Mouse (Mus musculus): ENCODE results near the gene Apoa5. TPM values are rescaled to one million over a fixed set of nuclear protein-coding genes. Genes with fewer than 3 reads are reported as not detected.

The Apoa5 gene
- polyA plus RNA-seq (2012; rRNA removed) (0.47 and 0.54 TPM in 2 replicates), polyA plus RNA-seq (2014; fragmentation: Nextera tagmentation; extraction: Ambion mirVana) (1.1 and 1.2 TPM in 2 replicates)

- no peaks in the 10 kb centered on the region for H3K36me3 ChIP-seq (replicated peaks; ENCODE audit: control insufficient read depth, insufficient read depth, low read depth)
- no peak within 1 kb of the TSS for H3K4me2 ChIP-seq (ENCODE audit: low read depth)
- no peaks in the 10 kb centered on the region for H3K9me3 ChIP-seq (ENCODE audit: control insufficient read depth, low read length)
- H3K27ac ChIP-seq: no peak within 1 kb of the TSS
- 36% methylated on average over 7 of the region's 7 CpGs for WGBS (ENCODE audit: insufficient replicate concordance)
- no peak within 1 kb of the TSS for H3K9ac ChIP-seq (replicated peaks)
- H3K4me1 ChIP-seq (replicated peaks; ENCODE audit: control insufficient read depth in 2 of 2, insufficient read depth in 2 of 2, low read length in 1 of 2): peaks cover 3 to 5% of the 10 kb centered on the region in 2 experiments; a peak in 3 of 4 replicates
- DNase-seq (ENCODE audit: low read depth in 3 of 3, low spot score in 3 of 3) (no peak), ATAC-seq (ENCODE audit: insufficient read depth) (no peak)
- TF ChIP-seq EP300 (IDR thresholded peaks at IDR 0.05; ENCODE audit: low read depth) (no peak), CTCF (IDR thresholded peaks at IDR 0.05; ENCODE audit: low read depth) (no peak)
- H3K4me3 ChIP-seq (ENCODE audit: insufficient read depth in 1 of 2, low read depth in 2 of 2, low read length in 2 of 2): no peak within 1 kb of the TSS
- H3K27me3 ChIP-seq (ENCODE audit: control insufficient read depth, insufficient read depth, low read length): no peaks in the 10 kb centered on the region
Observed at GRCm38 (mm10) chr9:46268343-46268873, at the start of gene Apoa5. TSS of gene Apoa5 (plus strand) at chr9:46268633.

GRCm38 (mm10) chr9:46223090-46223489 lies 45.3 kb upstream of the Apoa5 start:
- Histone ChIP-seq H3K9ac (replicated peaks) (no peak overlapping the region), H3K27me3 (ENCODE audit: control insufficient read depth, insufficient read depth, low read length) (no peaks in the 10 kb centered on the region), H3K4me2 (ENCODE audit: low read depth) (no peak overlapping the region), H3K27ac (no peak overlapping the region), H3K36me3 (replicated peaks; ENCODE audit: control insufficient read depth, insufficient read depth, low read depth) (no peaks in the 10 kb centered on the region), H3K9me3 (ENCODE audit: control insufficient read depth, low read length) (no peaks in the 10 kb centered on the region), H3K4me1 (replicated peaks; ENCODE audit: control insufficient read depth in 2 of 2, insufficient read depth in 2 of 2, low read length in 1 of 2) (peaks cover 0 to 15% of the 10 kb centered on the region in 2 experiments; a peak in 2 of 4 replicates), H3K4me3 (ENCODE audit: insufficient read depth in 1 of 2, low read depth in 2 of 2, low read length in 2 of 2) (no peak overlapping the region)
- no peak for TF ChIP-seq EP300 (IDR thresholded peaks at IDR 0.05; ENCODE audit: low read depth)
- WGBS (ENCODE audit: insufficient replicate concordance): 67% methylated on average over 6 of the region's 6 CpGs
- DNase-seq (ENCODE audit: low read depth in 3 of 3, low spot score in 3 of 3) (no peak), ATAC-seq (ENCODE audit: insufficient read depth) (no peak)

- no peak for TF ChIP-seq EP300 (IDR thresholded peaks at IDR 0.05; ENCODE audit: low read depth)
- no peak for TF ChIP-seq CTCF (IDR thresholded peaks at IDR 0.05; ENCODE audit: low read depth)
- no peak overlapping the region for H3K9ac ChIP-seq (replicated peaks)
- H3K36me3 ChIP-seq (replicated peaks; ENCODE audit: control insufficient read depth, insufficient read depth, low read depth): no peaks in the 10 kb centered on the region
- H3K4me2 ChIP-seq (ENCODE audit: low read depth): no peak overlapping the region
- H3K4me3 ChIP-seq (ENCODE audit: insufficient read depth in 1 of 2, low read depth in 2 of 2, low read length in 2 of 2): no peak overlapping the region
- no peaks in the 10 kb centered on the region for H3K27me3 ChIP-seq (ENCODE audit: control insufficient read depth, insufficient read depth, low read length)
- DNase-seq (ENCODE audit: low read depth in 3 of 3, low spot score in 3 of 3) (no peak), ATAC-seq (ENCODE audit: insufficient read depth) (no peak)
- H3K4me1 ChIP-seq (replicated peaks; ENCODE audit: control insufficient read depth in 2 of 2, insufficient read depth in 2 of 2, low read length in 1 of 2): peaks cover 0 to 15% of the 10 kb centered on the region in 2 experiments; a peak in 2 of 4 replicates
- H3K27ac ChIP-seq: no peak overlapping the region
- WGBS (ENCODE audit: insufficient replicate concordance): 73% methylated on average over 3 of the region's 3 CpGs
- H3K9me3 ChIP-seq (ENCODE audit: control insufficient read depth, low read length): no peaks in the 10 kb centered on the region
Observed at GRCm38 (mm10) chr9:46224101-46224500, 44.3 kb upstream of the Apoa5 start.

- Histone ChIP-seq H3K27ac (no peak overlapping the region), H3K36me3 (replicated peaks; ENCODE audit: control insufficient read depth, insufficient read depth, low read depth) (no peaks in the 10 kb centered on the region), H3K4me3 (ENCODE audit: insufficient read depth in 1 of 2, low read depth in 2 of 2, low read length in 2 of 2) (no peak overlapping the region), H3K4me2 (ENCODE audit: low read depth) (no peak overlapping the region), H3K9me3 (ENCODE audit: control insufficient read depth, low read length) (no peaks in the 10 kb centered on the region), H3K27me3 (ENCODE audit: control insufficient read depth, insufficient read depth, low read length) (no peaks in the 10 kb centered on the region), H3K9ac (replicated peaks) (no peak overlapping the region), H3K4me1 (replicated peaks; ENCODE audit: control insufficient read depth in 2 of 2, insufficient read depth in 2 of 2, low read length in 1 of 2) (peaks cover 0 to 15% of the 10 kb centered on the region in 2 experiments; a peak in 2 of 4 replicates)
- no peak for TF ChIP-seq EP300 (IDR thresholded peaks at IDR 0.05; ENCODE audit: low read depth)
- TF ChIP-seq CTCF (IDR thresholded peaks at IDR 0.05; ENCODE audit: low read depth): no peak
- DNase-seq (ENCODE audit: low read depth in 3 of 3, low spot score in 3 of 3) (no peak), ATAC-seq (ENCODE audit: insufficient read depth) (no peak)
- 47% methylated on average over 5 of the region's 5 CpGs for WGBS (ENCODE audit: insufficient replicate concordance)
Observed at GRCm38 (mm10) chr9:46224945-46225660, 43.3 kb upstream of the Apoa5 start.

GRCm38 (mm10) chr9:46227064-46227614 lies 41.3 kb upstream of the Apoa5 start:
- H3K4me2 ChIP-seq (ENCODE audit: low read depth): no peak overlapping the region
- DNase-seq (ENCODE audit: low read depth in 3 of 3, low spot score in 3 of 3) (no peak), ATAC-seq (ENCODE audit: insufficient read depth) (no peak)
- TF ChIP-seq EP300 (IDR thresholded peaks at IDR 0.05; ENCODE audit: low read depth) (no peak), CTCF (IDR thresholded peaks at IDR 0.05; ENCODE audit: low read depth) (no peak)
- H3K9ac ChIP-seq (replicated peaks): no peak overlapping the region
- no peak overlapping the region for H3K27ac ChIP-seq
- H3K36me3 ChIP-seq (replicated peaks; ENCODE audit: control insufficient read depth, insufficient read depth, low read depth): no peaks in the 10 kb centered on the region
- H3K9me3 ChIP-seq (ENCODE audit: control insufficient read depth, low read length): no peaks in the 10 kb centered on the region
- H3K4me1 ChIP-seq (replicated peaks; ENCODE audit: control insufficient read depth in 2 of 2, insufficient read depth in 2 of 2, low read length in 1 of 2): peaks cover 0 to 15% of the 10 kb centered on the region in 2 experiments; a peak in 2 of 4 replicates
- H3K27me3 ChIP-seq (ENCODE audit: control insufficient read depth, insufficient read depth, low read length): no peaks in the 10 kb centered on the region
- WGBS (ENCODE audit: insufficient replicate concordance): 36% methylated on average over 3 of the region's 3 CpGs
- no peak overlapping the region for H3K4me3 ChIP-seq (ENCODE audit: insufficient read depth in 1 of 2, low read depth in 2 of 2, low read length in 2 of 2)

Data from liver, embryonic 14.5 days (tissue).